Mouse (Mus musculus): ENCODE data around the gene Tut1. TPM values are rescaled to one million over a fixed set of nuclear protein-coding genes. Genes with fewer than 3 reads are reported as not detected.

Tut1 gene
- 19.1 and 20.7 TPM in 2 replicates for polyA plus RNA-seq (2012; rRNA removed)

- DNase-seq (ENCODE audit: low read depth), result peak; percentile 85
These were observed at the start of gene Tut1 for GRCm38 (mm10) chr19:8953135-8954039. Gene Tut1 (plus strand): TSS chr19:8953847.

GRCm38 (mm10) chr19:8908531-8908930 is 45.1 kb upstream of the Tut1 start:
- no peak for DNase-seq (ENCODE audit: low read depth)

- no peak for DNase-seq (ENCODE audit: low read depth)
These were observed 41.8 kb upstream of the Tut1 start for GRCm38 (mm10) chr19:8911810-8912209.

GRCm38 (mm10) chr19:8914212-8914611 is 39.4 kb upstream of the Tut1 start:
- DNase-seq (ENCODE audit: low read depth), result no peak

- DNase-seq (ENCODE audit: low read depth), result no peak
These were observed 34.6 kb upstream of the Tut1 start for GRCm38 (mm10) chr19:8919000-8919399.

- DNase-seq (ENCODE audit: low read depth), result no peak
These were observed 34.0 kb upstream of the Tut1 start for GRCm38 (mm10) chr19:8919684-8920072.

GRCm38 (mm10) chr19:8920073-8920736 is 33.4 kb upstream of the Tut1 start, which contains the start of gene B3gat3:
Gene B3gat3 (plus strand): TSS chr19:8920374.
- no peak for DNase-seq (ENCODE audit: low read depth)

- no peak for DNase-seq (ENCODE audit: low read depth)
These were observed 32.8 kb upstream of the Tut1 start for GRCm38 (mm10) chr19:8920836-8921291.

- no peak for DNase-seq (ENCODE audit: low read depth)
These were observed 31.9 kb upstream of the Tut1 start for GRCm38 (mm10) chr19:8921741-8922140.

- DNase-seq (ENCODE audit: low read depth), result no peak
These were observed 26.9 kb upstream of the Tut1 start for GRCm38 (mm10) chr19:8926766-8927165.

GRCm38 (mm10) chr19:8927891-8928525 is 25.6 kb upstream of the Tut1 start:
- DNase-seq (ENCODE audit: low read depth), result no peak

- no peak for DNase-seq (ENCODE audit: low read depth)
These were observed 24.9 kb upstream of the Tut1 start for GRCm38 (mm10) chr19:8928689-8929223.

GRCm38 (mm10) chr19:8929224-8930088 is 24.2 kb upstream of the Tut1 start, which contains the start of the genes Rom1 and Eml3:
Gene Rom1 (minus strand): TSS chr19:8929356.
Gene Eml3 (plus strand): TSS chr19:8929552.
- no peak for DNase-seq (ENCODE audit: low read depth)

GRCm38 (mm10) chr19:8930117-8930516 is 23.5 kb upstream of the Tut1 start:
- DNase-seq (ENCODE audit: low read depth), result no peak

GRCm38 (mm10) chr19:8930771-8931170 is 22.9 kb upstream of the Tut1 start:
- no peak for DNase-seq (ENCODE audit: low read depth)

GRCm38 (mm10) chr19:8936736-8937135 is 16.9 kb upstream of the Tut1 start:
- no peak for DNase-seq (ENCODE audit: low read depth)

GRCm38 (mm10) chr19:8940526-8941133 is 13.0 kb upstream of the Tut1 start:
- DNase-seq (ENCODE audit: low read depth), result no peak

- DNase-seq (ENCODE audit: low read depth), result no peak
These were observed 12.5 kb upstream of the Tut1 start for GRCm38 (mm10) chr19:8941136-8941514.

- no peak for DNase-seq (ENCODE audit: low read depth)
These were observed 12.0 kb upstream of the Tut1 start, which contains the start of gene Mta2 for GRCm38 (mm10) chr19:8941515-8942217. Gene Mta2 (plus strand): TSS chr19:8941875.

Measured in gonadal fat pad, adult 2 months (tissue).